ENCODE assay signal across 7 mouse cellular contexts in genomic region chr19:41831101-41831570, GRCm38 (mm10). TPM values are rescaled to one million over a fixed set of nuclear protein-coding genes. Genes with fewer than 3 reads are reported as not detected.
DNase-seq lines count a peak whose midpoint lies in the region; ATAC-seq lines count a peak whose summit lies in the region.

No protein-coding gene starts in this region.

- H3K27ac ChIP-seq in heart, embryonic 11.5 days (ENCODE audit: low read depth, low read length), result no peak overlapping the region
- H3K27ac ChIP-seq in macrophage, result no peak overlapping the region

- 0 out of 2 replicates have a peak, but pooled peaks cover 5% of the 10 kb centered on the region for H3K27me3 ChIP-seq in heart, embryonic 11.5 days (ENCODE audit: control insufficient read depth, insufficient read depth, low read length)

- H3K4me1 ChIP-seq in heart, embryonic 11.5 days (ENCODE audit: control insufficient read depth, insufficient read depth, low read length), result peaks cover 21% of the 10 kb centered on the region

- no peaks in the 10 kb centered on the region for H3K36me3 ChIP-seq in heart, embryonic 11.5 days (ENCODE audit: control insufficient read depth, insufficient read depth, low read length)
- H3K36me3 ChIP-seq in macrophage (ENCODE audit: inconsistent target), result no peaks in the 10 kb centered on the region

- DNase-seq in thymus, postnatal 14 days, result peak; percentile 22
- no peak for DNase-seq in thymus, postnatal 10 days (ENCODE audit: low spot score in 2 of 2)
- DNase-seq in cerebellum, adult 8-10 months, result peak; percentile 34
- peak; percentile 45 to 57 for DNase-seq in left cerebral cortex, postnatal 14 days (ENCODE audit: low spot score in 2 of 2)
- DNase-seq in testis, postnatal 10 days (ENCODE audit: low spot score), result peak; percentile 54

- peak overlapping the region; percentile 83 for H3K9ac ChIP-seq in heart, embryonic 11.5 days (ENCODE audit: low read depth, low read length)

- H3K4me3 ChIP-seq in heart, embryonic 11.5 days (ENCODE audit: low read depth, low read length), result peak overlapping the region; percentile 77
- H3K4me3 ChIP-seq in macrophage (ENCODE audit: inconsistent target), result peak overlapping the region; percentile 16; the same call in 1 of the 2 replicates

- H3K79me2 ChIP-seq in macrophage (ENCODE audit: inconsistent target), result no peaks in the 10 kb centered on the region

- WGBS in heart, embryonic 11.5 days (ENCODE audit: insufficient replicate concordance), result under 1% methylated on average over 19 of the region's 19 CpGs
- 5% methylated on average over 12 of the region's 19 CpGs for WGBS in macrophage (ENCODE audit: missing documents)

- intact Hi-C loops in left cerebral cortex, postnatal 14 days (cut with DNase I), result loop anchor here (2.0 kb wide), 1 partner anchor 16 kb away; no protein-coding TSS in a partner anchor

- H3K9me3 ChIP-seq in heart, embryonic 11.5 days (replicated peaks; ENCODE audit: control insufficient read depth, low read length), result no peaks in the 10 kb centered on the region

- H3K4me2 ChIP-seq in heart, embryonic 11.5 days, result peak overlapping the region; percentile 100

- no peak for ATAC-seq in heart, embryonic 11.5 days (replicated peaks; ENCODE audit: insufficient number of reproducible peaks, low FRiP score, low TSS enrichment)

RNA-seq across cellular contexts. Expression of gene Frat1, which starts 1.4 kb away (rescaled TPM):
- 3.5 and 3.6 TPM in 2 replicates for polyA plus RNA-seq in heart, embryonic 11.5 days (2014; fragmentation: Nextera tagmentation; extraction: Ambion mirVana)
- total RNA-seq in left cerebral cortex, postnatal 14 days (2021), result 10 to 100 TPM; 11.2 to 14.7 TPM
- total RNA-seq in macrophage (2018; cell fraction: chromatin; rRNA removed), result 1 to 10 TPM in 5 of 26 experiments, under 1 TPM in 9, not detected in 12; 0.31 to 6.3 (median 0.81) TPM
- total RNA-seq in macrophage (2018; cell fraction: cytosol; rRNA removed), result 1 to 10 TPM in 12 of 26 experiments, under 1 TPM in 14; 0.10 to 5.8 (median 0.95) TPM
- total RNA-seq in macrophage (2018; cell fraction: nucleus; rRNA removed), result 1 to 10 TPM in 7 of 26 experiments, under 1 TPM in 12, not detected in 7; 0.28 to 7.8 (median 0.94) TPM
- polyA plus RNA-seq in macrophage (2018), result 0.36 to 3.2 TPM (median 1.3 TPM) in 3 replicates

RNA-seq across cellular contexts. Expression of gene Frat2, which starts 16.8 kb away (rescaled TPM):
- 1.1 and 2.2 TPM in 2 replicates for polyA plus RNA-seq in heart, embryonic 11.5 days (2014; fragmentation: Nextera tagmentation; extraction: Ambion mirVana)
- 10 to 100 TPM; 10.5 to 10.6 TPM for total RNA-seq in left cerebral cortex, postnatal 14 days (2021)
- total RNA-seq in macrophage (2018; cell fraction: chromatin; rRNA removed), result 1 to 10 TPM in 8 of 26 experiments, under 1 TPM in 7, not detected in 11; 0.36 to 6.6 (median 1.0) TPM
- 1 to 10 TPM in 13 of 26 experiments, under 1 TPM in 13; 0.03 to 6.3 (median 1.1) TPM for total RNA-seq in macrophage (2018; cell fraction: cytosol; rRNA removed)
- total RNA-seq in macrophage (2018; cell fraction: nucleus; rRNA removed), result 1 to 10 TPM in 13 of 26 experiments, under 1 TPM in 6, not detected in 7; 0.25 to 4.3 (median 1.3) TPM
- polyA plus RNA-seq in macrophage (2018), result 0.41 to 4.5 TPM (median 3.0 TPM) in 3 replicates

RNA-seq across cellular contexts. Expression of gene Arhgap19, which starts 29.3 kb away (rescaled TPM):
- 20.8 and 22.8 TPM in 2 replicates for polyA plus RNA-seq in heart, embryonic 11.5 days (2014; fragmentation: Nextera tagmentation; extraction: Ambion mirVana)
- 1 to 10 TPM; 3.0 TPM for total RNA-seq in left cerebral cortex, postnatal 14 days (2021)
- total RNA-seq in macrophage (2018; cell fraction: chromatin; rRNA removed), result 100 to 1,000 TPM in 17 of 26 experiments, 10 to 100 TPM in 8, 1 to 10 TPM in 1; 7.7 to 676 (median 183) TPM
- 100 to 1,000 TPM in 12 of 26 experiments, 10 to 100 TPM in 14; 20.1 to 192 (median 78.1) TPM for total RNA-seq in macrophage (2018; cell fraction: cytosol; rRNA removed)
- total RNA-seq in macrophage (2018; cell fraction: nucleus; rRNA removed), result 100 to 1,000 TPM in 19 of 26 experiments, 10 to 100 TPM in 7; 28.2 to 692 (median 204) TPM
- polyA plus RNA-seq in macrophage (2018), result 95.1 to 159 TPM (median 112 TPM) in 3 replicates

Comparison
In these comparisons a context has a peak if more than half of its experiments do, and no peak if none do; other contexts are left out.
1. DNase-seq: peak in thymus, postnatal 14 days (single experiment), cerebellum, adult 8-10 months (single experiment), left cerebral cortex, postnatal 14 days (2 of 2) and testis, postnatal 10 days (single experiment); none in thymus, postnatal 10 days (0 of 2).